5 mouse cellular contexts compared by ENCODE assay signal in the genomic region with DNA sequence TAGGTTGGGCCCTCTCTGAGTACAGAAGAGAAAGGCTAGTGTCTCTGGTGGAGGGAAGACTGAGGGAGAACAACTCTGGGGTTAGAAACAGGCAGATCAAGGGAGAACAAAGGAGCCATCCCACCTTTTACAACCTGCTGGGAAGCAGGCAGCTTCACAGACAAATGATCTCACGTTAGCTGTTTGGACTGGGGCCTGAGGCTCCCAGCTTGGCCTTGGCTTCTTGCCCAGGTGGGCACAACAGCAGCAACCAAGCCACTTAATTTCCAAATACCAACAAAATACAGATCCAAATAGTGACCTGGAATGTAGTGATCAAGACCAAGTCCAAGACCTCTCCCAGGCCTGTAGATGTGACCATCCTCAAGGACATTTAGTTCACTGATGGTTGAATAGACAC. TPM values are rescaled to one million over a fixed set of nuclear protein-coding genes. Genes with fewer than 3 reads are reported as not detected.
DNase-seq lines count a peak whose midpoint lies in the region.
"Not testable (repeated sequence)": the region's sequence is repeated elsewhere in the genome, so short reads cannot be mapped to it uniquely, and the experiment has no call there.

No protein-coding gene starts in this region.

- peak; percentile 50 for DNase-seq in Muller cell, postnatal 12 days (ENCODE audit: inconsistent ontology term)
- peak; percentile 48 to 63 for DNase-seq in cerebellum, postnatal 10 days
- DNase-seq in cerebellum, postnatal 14 days: peak; percentile 35
- peak; percentile 73 for DNase-seq in heart, adult 11 months
- DNase-seq in left cerebral cortex, postnatal 4 days: peak; percentile 50

- intact Hi-C loops in left cerebral cortex, postnatal 4 days (cut with DNase I): not testable (repeated sequence)

RNA-seq across cellular contexts. Expression of a gene that starts 18.3 kb away (rescaled TPM):
- total RNA-seq in left cerebral cortex, postnatal 4 days (2021): 10 to 100 TPM; 74.2 to 80.5 TPM

Comparison
In these comparisons a context has a peak if more than half of its experiments do, and no peak if none do; other contexts are left out.
1. Peak in every context shown above with its lines: DNase-seq.